Mouse (Mus musculus): ENCODE data around the gene B3galt6.

Gene B3galt6

GRCm38 (mm10) chr4:155992241-155992905, at the start of gene B3galt6, which contains the start of gene Sdf4:
Gene B3galt6 (minus strand): TSS chr4:155992649.
Gene Sdf4 (plus strand): TSS chr4:155992872.
- peak; percentile 27 for DNase-seq (ENCODE audit: low spot score)

GRCm38 (mm10) chr4:156034901-156035300, 42.5 kb upstream of the B3galt6 start:
- DNase-seq (ENCODE audit: low spot score): no peak

- DNase-seq (ENCODE audit: low spot score): no peak
Observed at GRCm38 (mm10) chr4:156034301-156034700, 41.9 kb upstream of the B3galt6 start.

- DNase-seq (ENCODE audit: low spot score): no peak
Observed at GRCm38 (mm10) chr4:156033476-156034119, 41.1 kb upstream of the B3galt6 start.

DNA sequence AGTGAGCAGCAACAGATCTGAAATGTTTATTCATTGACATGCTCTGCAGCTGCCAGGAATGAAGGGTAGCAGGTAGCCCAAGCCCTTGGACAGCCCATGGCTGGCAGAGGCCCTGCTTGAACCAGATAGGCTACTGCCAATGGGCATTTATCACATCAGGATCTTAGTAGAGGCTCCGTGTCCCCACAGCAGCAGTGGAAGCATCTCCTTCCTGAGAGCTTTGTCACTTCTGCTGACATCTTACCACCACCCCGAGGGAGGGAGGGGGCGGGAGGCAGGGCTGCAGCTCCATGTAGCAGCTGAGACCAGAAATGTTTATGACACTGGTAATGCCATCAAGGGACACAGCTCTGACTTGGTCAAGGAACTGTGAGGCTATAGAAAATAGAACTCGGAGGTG, 40.4 kb upstream of the B3galt6 start:
- peak; percentile 6 for DNase-seq (ENCODE audit: low spot score)

- DNase-seq (ENCODE audit: low spot score): peak; percentile 9
Observed at GRCm38 (mm10) chr4:156031593-156032391, 39.3 kb upstream of the B3galt6 start.

DNA sequence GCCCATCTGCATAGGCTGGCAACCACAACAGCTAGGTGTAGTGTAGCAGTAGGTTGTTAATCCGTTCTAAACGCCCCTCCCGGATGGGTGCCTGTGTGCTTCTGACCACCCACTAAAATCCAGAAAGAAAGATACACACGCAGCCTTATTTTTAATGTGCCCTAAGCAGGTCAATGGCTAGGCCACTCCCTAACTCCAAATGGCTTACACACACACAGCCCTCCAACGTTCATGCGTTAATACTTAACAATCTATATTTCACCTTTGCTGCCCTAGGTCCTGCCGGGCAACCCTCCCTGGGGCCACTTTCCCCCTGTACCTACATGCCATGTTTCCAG, 38.8 kb upstream of the B3galt6 start:
- no peak for DNase-seq (ENCODE audit: low spot score)

DNA sequence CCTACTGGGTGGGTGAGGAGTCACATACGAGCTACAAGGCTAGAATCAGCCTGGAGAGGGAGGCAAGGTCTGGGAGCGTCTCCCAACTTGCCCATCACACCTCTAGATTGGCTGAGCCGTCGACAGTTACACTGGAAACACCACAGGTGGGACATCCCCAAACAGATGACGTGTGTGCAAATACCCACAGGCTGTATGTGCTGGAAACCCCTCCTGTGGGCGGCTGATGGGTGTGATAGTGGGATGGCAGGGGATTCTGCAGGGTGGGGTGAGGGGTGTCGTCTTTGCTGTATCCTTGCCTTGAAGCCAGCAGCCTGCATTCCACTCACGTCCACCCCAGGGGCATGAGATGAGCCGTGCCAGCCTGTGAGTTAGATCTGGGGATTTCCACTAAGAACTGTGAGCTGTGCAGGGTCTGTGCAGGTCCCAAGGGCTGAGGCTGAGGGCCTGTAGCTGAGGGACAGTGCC, 38.2 kb upstream of the B3galt6 start:
- no peak for DNase-seq (ENCODE audit: low spot score)

GRCm38 (mm10) chr4:156028580-156028979, 36.1 kb upstream of the B3galt6 start:
- DNase-seq (ENCODE audit: low spot score): no peak

GRCm38 (mm10) chr4:156026013-156026412, 33.6 kb upstream of the B3galt6 start, which contains the start of gene Tnfrsf18:
Gene Tnfrsf18 (plus strand): TSS chr4:156026164.
- DNase-seq (ENCODE audit: low spot score): no peak

DNA sequence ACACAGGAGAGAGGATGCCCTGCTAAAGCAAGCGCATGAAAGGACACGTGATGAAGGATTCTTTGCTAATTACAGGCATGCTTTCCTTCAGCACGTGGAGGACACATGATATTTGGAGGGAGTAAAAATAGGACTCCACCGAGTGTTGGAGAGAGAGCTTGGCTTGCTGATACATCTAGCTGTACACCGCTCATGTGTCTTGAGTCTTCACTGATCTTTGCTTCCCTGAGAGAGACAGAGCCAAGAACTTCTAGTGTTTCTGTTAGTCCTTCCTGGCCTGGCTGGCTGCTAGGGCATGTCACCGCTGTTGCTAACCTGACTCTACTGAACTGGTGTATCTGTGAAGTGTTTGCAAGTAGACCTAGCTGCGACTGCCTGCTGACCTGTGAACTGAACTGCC, 31.7 kb upstream of the B3galt6 start:
- no peak for DNase-seq (ENCODE audit: low spot score)

GRCm38 (mm10) chr4:156023520-156023919, 31.1 kb upstream of the B3galt6 start:
- no peak for DNase-seq (ENCODE audit: low spot score)

- DNase-seq (ENCODE audit: low spot score): no peak
Observed at GRCm38 (mm10) chr4:156021942-156022419, 29.5 kb upstream of the B3galt6 start.

DNA sequence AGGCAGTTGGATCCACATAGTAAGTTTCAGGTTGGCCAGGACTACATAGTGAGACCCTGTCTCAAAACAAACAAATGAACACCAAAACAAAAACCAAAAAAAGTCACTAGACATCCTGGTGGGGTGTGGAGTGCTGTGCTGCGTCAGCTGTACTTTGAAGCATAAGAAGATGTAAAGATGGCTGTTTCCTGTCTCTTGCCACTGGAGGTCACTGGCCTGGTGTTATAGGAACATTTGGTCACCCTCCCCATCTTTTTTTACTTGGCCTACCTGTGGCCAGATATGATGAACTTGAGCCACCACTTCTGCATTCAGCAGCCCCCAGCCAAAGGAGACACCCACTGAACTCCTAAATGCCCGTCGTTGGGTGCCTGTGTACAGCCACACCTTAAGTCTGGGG, 28.9 kb upstream of the B3galt6 start:
- DNase-seq (ENCODE audit: low spot score): no peak

- no peak for DNase-seq (ENCODE audit: low spot score)
Observed at GRCm38 (mm10) chr4:156019771-156020170, 27.3 kb upstream of the B3galt6 start.

GRCm38 (mm10) chr4:156014436-156014835, 22.0 kb upstream of the B3galt6 start:
- DNase-seq (ENCODE audit: low spot score): no peak

DNA sequence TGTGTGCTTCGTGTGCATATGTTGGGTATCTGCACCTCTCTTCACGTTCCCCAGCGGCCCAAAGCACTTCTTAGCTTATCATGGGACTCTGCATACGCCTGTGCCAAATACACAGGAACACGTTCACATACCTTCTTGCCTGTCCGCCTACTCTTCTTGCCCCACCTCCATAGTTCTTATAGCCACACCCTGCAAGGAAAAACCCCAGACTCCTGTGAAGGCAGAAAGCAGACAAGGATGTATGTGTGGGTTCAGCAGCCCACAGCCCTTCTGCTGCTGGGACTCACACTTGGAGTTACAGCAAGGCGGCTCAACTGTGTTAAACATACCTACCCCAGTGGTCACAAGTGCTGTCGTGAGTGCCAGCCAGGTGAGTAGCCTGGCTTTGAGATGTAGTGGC, 21.2 kb upstream of the B3galt6 start, which contains the start of gene Tnfrsf4:
Gene Tnfrsf4, plus strand, starts transcription at position 207 of the 400 bp plus-strand sequence.
- DNase-seq (ENCODE audit: low spot score): no peak

DNA sequence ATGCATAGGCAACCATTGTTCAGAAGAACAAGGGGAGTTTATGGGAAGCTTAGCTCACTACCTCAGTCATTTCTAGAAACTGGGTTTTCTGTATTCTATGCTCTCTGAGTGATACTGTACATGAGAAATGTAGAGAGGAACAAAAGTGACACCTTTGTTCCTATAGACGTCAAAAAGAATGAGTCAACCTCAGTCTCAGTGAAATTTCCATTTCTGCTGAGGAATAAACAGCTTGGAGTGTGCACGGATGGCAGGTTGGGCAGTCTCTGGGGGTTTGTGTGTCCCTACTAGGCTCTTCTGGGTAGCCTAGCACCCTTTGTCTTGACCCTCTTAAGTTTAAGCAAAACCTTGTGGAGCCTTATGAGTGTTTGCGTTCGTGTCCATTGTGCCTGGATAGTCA, 15.9 kb upstream of the B3galt6 start:
- DNase-seq (ENCODE audit: low spot score): no peak

- no peak for DNase-seq (ENCODE audit: low spot score)
Observed at GRCm38 (mm10) chr4:156004109-156004508, 11.7 kb upstream of the B3galt6 start.

DNA sequence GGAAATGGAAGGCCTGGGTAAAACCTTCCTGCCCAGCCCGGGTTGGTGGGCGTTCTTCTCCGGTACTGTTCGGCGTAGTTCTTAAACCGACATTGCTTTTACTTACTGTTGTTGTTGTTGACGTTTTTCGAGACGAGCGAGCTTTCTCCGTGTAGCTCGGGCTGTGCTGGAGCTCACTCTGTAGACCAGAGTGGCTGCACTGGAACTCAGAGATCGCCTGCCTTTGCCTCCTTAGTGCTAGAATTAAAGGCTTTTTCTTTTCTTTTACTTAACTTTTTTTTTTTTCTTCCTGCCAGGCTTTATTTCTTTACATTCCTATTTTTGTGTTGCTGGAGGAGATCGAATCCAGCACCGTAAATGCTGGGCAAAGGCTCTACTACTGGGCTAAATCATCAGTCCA, 1.2 kb upstream of the B3galt6 start:
- DNase-seq (ENCODE audit: low spot score): no peak

DNA sequence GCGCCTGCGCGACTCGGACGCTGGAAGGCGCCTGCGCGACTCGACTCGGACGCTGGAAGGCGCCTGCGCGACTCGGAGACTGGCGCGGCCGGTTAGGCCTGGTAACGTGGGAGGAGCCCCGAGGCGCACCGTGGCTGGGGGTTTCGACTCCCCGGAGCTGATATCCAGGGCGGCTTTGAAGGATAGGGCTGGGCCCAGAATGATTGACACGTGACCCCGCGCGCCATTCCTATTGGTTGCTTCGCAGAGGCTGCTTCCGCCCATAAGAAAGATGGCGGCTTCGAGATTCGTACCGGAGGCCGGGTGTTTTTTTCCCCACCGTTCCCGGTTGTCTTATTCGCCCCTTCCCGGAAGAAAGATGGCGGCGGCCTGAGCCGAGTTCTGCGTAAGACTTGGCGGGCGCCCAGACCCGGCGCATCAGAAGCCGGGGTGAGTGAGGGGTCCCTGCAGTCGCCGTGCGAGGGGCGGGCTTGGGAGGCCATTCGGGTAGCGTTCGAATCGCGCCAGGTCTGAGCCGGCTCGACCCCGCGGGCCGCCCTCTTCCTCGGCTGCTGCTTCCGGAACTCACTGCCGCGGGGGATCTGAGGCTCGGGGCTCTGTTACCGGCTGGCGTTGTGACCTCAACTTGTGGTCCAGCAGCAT, 578 bp upstream of the B3galt6 start:
- DNase-seq (ENCODE audit: low spot score): peak; percentile 80

- no peak for DNase-seq (ENCODE audit: low spot score)
Observed at GRCm38 (mm10) chr4:155991908-155992230, 580 bp downstream of the B3galt6 start.
